Mouse (Mus musculus) MEL (cell line): ENCODE measurements around the gene Foxj2. TPM values are rescaled to one million over a fixed set of nuclear protein-coding genes. Genes with fewer than 3 reads are reported as not detected.

ENCODE experiments used
- DNase-seq: peaks from one replicate; pipeline ENCODE4 v3.0.0; 2011; ENCODE audit warnings: low read depth, low spot score
- H3K27ac ChIP-seq: 2 replicates; pipeline ENCODE4 v1.5.1; 2012; ENCODE audit warnings: low read depth, mild to moderate bottlenecking, control low read depth, low read length, moderate library complexity; ENCODE audit not compliant: control insufficient read depth
- H3K27me3 ChIP-seq, 2 experiments: fragments of 150-350 bp in 1 of 2; sonication (generic) in 1 of 2; 2 replicates each; pipeline ENCODE4 v1.6.1; 2012; ENCODE audit warnings: low read length in 2 of 2, mild to moderate bottlenecking in 2 of 2, improper control_type of control experiment in 1 of 2, moderate library complexity in 1 of 2; ENCODE audit not compliant: insufficient read depth in 2 of 2, control insufficient read depth in 1 of 2
- H3K36me3 ChIP-seq, 2 experiments: 2 replicates each; pipeline ENCODE4 v1.6.1; 2012 to 2014; ENCODE audit warnings: low read length in 2 of 2, improper control_type of control experiment in 1 of 2, inconsistent platforms in 1 of 2, mild to moderate bottlenecking in 1 of 2; ENCODE audit not compliant: insufficient read depth in 2 of 2, control insufficient read depth in 1 of 2
- H3K4me1 ChIP-seq, 2 experiments: fragments of 150-350 bp in 1 of 2; sonication (generic) in 1 of 2; 2 replicates each; pipeline ENCODE4 v1.6.1; 2012; ENCODE audit warnings: low read length in 2 of 2, improper control_type of control experiment in 1 of 2, mild to moderate bottlenecking in 1 of 2; ENCODE audit not compliant: insufficient read depth in 2 of 2, control insufficient read depth in 1 of 2
- H3K4me3 ChIP-seq, 2 experiments: fragments of 150-350 bp in 1 of 2; sonication (generic) in 1 of 2; 2 replicates each; pipeline ENCODE4 v1.5.1; 2012; ENCODE audit warnings: low read depth in 2 of 2, low read length in 2 of 2, mild to moderate bottlenecking in 2 of 2, moderate library complexity in 2 of 2, control low read depth in 1 of 2, improper control_type of control experiment in 1 of 2; ENCODE audit not compliant: control insufficient read depth in 1 of 2, insufficient read depth in 1 of 2
- H3K79me2 ChIP-seq: 2 replicates; pipeline ENCODE4 v1.6.1; 2012; ENCODE audit warnings: mild to moderate bottlenecking, low read length, moderate library complexity; ENCODE audit not compliant: control insufficient read depth, poor library complexity, insufficient read depth
- H3K9ac ChIP-seq: 2 replicates; pipeline ENCODE4 v1.6.1; 2012; ENCODE audit warnings: low read depth, mild to moderate bottlenecking, control low read depth, low read length, moderate library complexity; ENCODE audit not compliant: control insufficient read depth, poor library complexity, severe bottlenecking
- H3K9me3 ChIP-seq: fragments of 150-350 bp; sonication (generic); replicated peaks from 2 replicates; pipeline ENCODE4 v1.6.1; 2012; ENCODE audit warnings: mild to moderate bottlenecking, low read length, improper control_type of control experiment, moderate library complexity; ENCODE audit not compliant: insufficient read depth
- CTCF ChIP-seq, 3 experiments: IDR thresholded peaks in 2 of 3; conservative IDR thresholded peaks in 1 of 3; 2 replicates each; pipeline ENCODE4 v1.5.1; 2011 to 2012; ENCODE audit warnings: low read length in 3 of 3, low read depth in 2 of 3, mild to moderate bottlenecking in 2 of 3, improper control_type of control experiment in 1 of 3, inconsistent platforms in 1 of 3, mixed read lengths in 1 of 3, moderate library complexity in 1 of 3; ENCODE audit not compliant: control insufficient read depth in 1 of 3, insufficient read depth in 1 of 3, poor library complexity in 1 of 3, severe bottlenecking in 1 of 3
- ELF1 ChIP-seq: IDR thresholded peaks from 2 replicates; pipeline ENCODE4 v1.6.1; 2014; ENCODE audit warnings: low read depth, mild to moderate bottlenecking, inconsistent platforms, low read length, improper control_type of control experiment, moderate library complexity
- EP300 ChIP-seq, 2 experiments: IDR thresholded peaks; 2 replicates each; pipeline ENCODE4 v1.6.1; 2011; ENCODE audit warnings: improper control_type of control experiment in 2 of 2, low read length in 2 of 2, low read depth in 1 of 2, mild to moderate bottlenecking in 1 of 2
- HCFC1 ChIP-seq: IDR thresholded peaks from 2 replicates; pipeline ENCODE4 v1.6.1; 2012; ENCODE audit warnings: low read depth, mild to moderate bottlenecking, inconsistent platforms, low read length, improper control_type of control experiment, moderate library complexity
- KAT2A ChIP-seq: conservative IDR thresholded peaks from 2 replicates; pipeline ENCODE4 v1.6.1; 2012; ENCODE audit warnings: low read depth, low read length, improper control_type of control experiment, inconsistent platforms
- MXI1 ChIP-seq: IDR thresholded peaks from 2 replicates; pipeline ENCODE4 v1.6.1; 2011; ENCODE audit warnings: mild to moderate bottlenecking, low read depth, low read length, improper control_type of control experiment
- MYB ChIP-seq: IDR thresholded peaks from 2 replicates; pipeline ENCODE4 v1.6.1; 2011; ENCODE audit warnings: mild to moderate bottlenecking, low read depth, low read length, improper control_type of control experiment
- MYC ChIP-seq: IDR thresholded peaks from 2 replicates; pipeline ENCODE4 v1.6.1; 2011; ENCODE audit warnings: low read depth, mild to moderate bottlenecking, low read length, improper control_type of control experiment, moderate library complexity
- POLR2AphosphoS2 ChIP-seq: IDR thresholded peaks from 2 replicates; pipeline ENCODE4 v1.6.1; 2011; ENCODE audit warnings: low read length, improper control_type of control experiment
- POLR2AphosphoS5 ChIP-seq: IDR thresholded peaks from 2 replicates; pipeline ENCODE4 v1.6.1; 2012; ENCODE audit warnings: low read depth, borderline replicate concordance, mild to moderate bottlenecking, inconsistent platforms, low read length, moderate library complexity, mixed read lengths
- RAD21 ChIP-seq: IDR thresholded peaks from 2 replicates; pipeline ENCODE4 v1.6.1; 2011; ENCODE audit warnings: mild to moderate bottlenecking, low read depth, low read length, improper control_type of control experiment
- SMC3 ChIP-seq: IDR thresholded peaks from 2 replicates; pipeline ENCODE4 v1.6.1; 2011; ENCODE audit warnings: low read depth, low read length, improper control_type of control experiment
- UBTF ChIP-seq: IDR thresholded peaks from 2 replicates; pipeline ENCODE4 v1.6.1; 2012; ENCODE audit warnings: low read depth, mild to moderate bottlenecking, inconsistent platforms, low read length, improper control_type of control experiment, moderate library complexity, borderline replicate concordance; ENCODE audit not compliant: insufficient read depth
- USF2 ChIP-seq, 2 experiments: IDR thresholded peaks; 2 replicates each; pipeline ENCODE4 v1.6.1; 2011 to 2012; ENCODE audit warnings: improper control_type of control experiment in 2 of 2, low read length in 2 of 2, borderline replicate concordance in 1 of 2, inconsistent platforms in 1 of 2, low read depth in 1 of 2, mild to moderate bottlenecking in 1 of 2; ENCODE audit not compliant: insufficient read depth in 1 of 2
- ZC3H11A ChIP-seq: IDR thresholded peaks from 2 replicates; pipeline ENCODE4 v1.6.1; 2012; ENCODE audit warnings: low read depth, mild to moderate bottlenecking, inconsistent platforms, low read length, improper control_type of control experiment
- ZMIZ1 ChIP-seq: IDR thresholded peaks from 2 replicates; pipeline ENCODE4 v1.6.1; 2012; ENCODE audit warnings: low read depth, mild to moderate bottlenecking, inconsistent platforms, low read length, improper control_type of control experiment, moderate library complexity
- polyA plus RNA-seq, 2 experiments: library from polyadenylated mRNA; stranded (reverse) in 1 of 2; unstranded in 1 of 2; fragments of >175 nt in 1 of 2; fragments of >200 nt in 1 of 2; gene quantifications; 2 replicates each; pipeline versions ENCODE4 v1.2.1 to v1.2.4; 2012; ENCODE audit warnings: low replicate concordance in 2 of 2, low read depth in 1 of 2; ENCODE audit not compliant: insufficient read length in 2 of 2, insufficient read depth in 1 of 2, missing spikeins in 1 of 2
- total RNA-seq: library from RNA; depleted of rRNA; stranded (reverse); fragments of 300-350 nt; gene quantifications from 2 replicates; pipeline ENCODE4 v1.2.3, GENCODE M21; 2012

Foxj2 gene
- total and polyA plus RNA-seq, 3 experiments = 2.2 to 8.6 TPM; not detected in 1

GRCm38 (mm10) chr6:122832880-122833279 lies 13.2 kb downstream of the Foxj2 start:
- no peaks in the 10 kb centered on the region for H3K4me1 ChIP-seq
- no peaks in the 10 kb centered on the region for H3K9me3 ChIP-seq
- H3K79me2 ChIP-seq = no peaks in the 10 kb centered on the region
- no peak overlapping the region for H3K4me3 ChIP-seq
- DNase-seq = no peak
- H3K9ac ChIP-seq = no peak overlapping the region
- TF ChIP-seq USF2 (IDR thresholded peaks at IDR 0.05; ENCODE audit: borderline replicate concordance in 1 of 2, insufficient read depth in 1 of 2, low read depth in 1 of 2, low read length in 2 of 2) = no peak
- no peak for TF ChIP-seq MYB
- TF ChIP-seq ELF1 = no peak
- peaks cover 0 to 4% of the 10 kb centered on the region in 2 experiments; a peak in 2 of 4 replicates for H3K36me3 ChIP-seq
- no peak overlapping the region for H3K27ac ChIP-seq
- H3K27me3 ChIP-seq = no peaks in the 10 kb centered on the region

DNA sequence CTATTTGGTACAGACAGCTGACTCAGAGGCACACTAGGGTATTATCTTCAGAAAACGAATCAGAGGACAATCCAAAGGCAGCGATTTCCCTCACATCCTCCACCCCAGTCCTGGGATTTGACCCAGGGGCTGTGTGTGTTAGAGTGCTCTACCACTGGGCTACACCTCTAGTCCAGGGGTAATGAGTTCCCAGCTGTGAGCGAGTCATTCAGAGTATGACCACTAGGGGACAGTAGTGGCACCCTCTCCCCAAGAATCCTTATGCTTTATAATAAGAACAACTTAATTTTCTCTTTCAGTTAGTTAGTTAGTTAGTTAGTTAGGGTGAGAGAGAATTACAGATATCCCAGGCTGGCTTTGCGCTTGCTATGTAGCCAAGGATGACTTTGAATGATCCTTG lies 14.7 kb downstream of the Foxj2 start:
- Histone ChIP-seq H3K4me1 (no peaks in the 10 kb centered on the region), H3K27me3 (no peaks in the 10 kb centered on the region), H3K27ac (no peak overlapping the region), H3K36me3 (peaks cover 0 to 4% of the 10 kb centered on the region in 2 experiments; a peak in 2 of 4 replicates), H3K9me3 (no peaks in the 10 kb centered on the region), H3K4me3 (no peak overlapping the region), H3K9ac (no peak overlapping the region), H3K79me2 (no peaks in the 10 kb centered on the region)
- TF ChIP-seq MXI1 (no peak), CTCF (IDR thresholded peaks at IDR 0.05 in 2 of 3, conservative IDR thresholded peaks at IDR 0.05 in 1 of 3; ENCODE audit: control insufficient read depth in 1 of 3, insufficient read depth in 1 of 3, low read depth in 2 of 3, low read length in 3 of 3, poor library complexity in 1 of 3, severe bottlenecking in 1 of 3) (peak; percentile 72 to 100 (median 91)), MYC (no peak), EP300 (IDR thresholded peaks at IDR 0.05; ENCODE audit: low read depth in 1 of 2, low read length in 2 of 2) (no peak), POLR2AphosphoS2 (no peak), ZC3H11A (peak; percentile 13; the same call in 1 of the 2 replicates), USF2 (IDR thresholded peaks at IDR 0.05; ENCODE audit: borderline replicate concordance in 1 of 2, insufficient read depth in 1 of 2, low read depth in 1 of 2, low read length in 2 of 2) (no peak), POLR2AphosphoS5 (no peak), RAD21 (peak; percentile 57), SMC3 (peak; percentile 69), ZMIZ1 (no peak), UBTF (no peak), KAT2A (no peak), MYB (no peak), HCFC1 (no peak)
- DNase-seq = peak; percentile 80
